Mouse (Mus musculus) cerebellum, adult 8-10 months (tissue): ENCODE data around the gene Fry.

Experiments used
- DNase-seq: peaks from one replicate; pipeline ENCODE4 v3.0.0; 2022

Gene Fry

GRCm38 (mm10) chr5:150131166-150131565 lies 12.7 kb downstream of the Fry start:
- DNase-seq = no peak

GRCm38 (mm10) chr5:150134651-150135050 lies 16.2 kb downstream of the Fry start:
- DNase-seq = no peak

- DNase-seq = no peak
Observed at GRCm38 (mm10) chr5:150135529-150135928, 17.1 kb downstream of the Fry start.

GRCm38 (mm10) chr5:150137772-150138451 lies 19.5 kb downstream of the Fry start:
- DNase-seq = no peak

GRCm38 (mm10) chr5:150140513-150140912 lies 22.1 kb downstream of the Fry start:
- no peak for DNase-seq

GRCm38 (mm10) chr5:150145967-150146366 lies 27.5 kb downstream of the Fry start:
- DNase-seq = no peak

GRCm38 (mm10) chr5:150146612-150147011 lies 28.2 kb downstream of the Fry start:
- DNase-seq = no peak

- DNase-seq = no peak
Observed at GRCm38 (mm10) chr5:150149725-150150124, 31.3 kb downstream of the Fry start.

- DNase-seq = no peak
Observed at GRCm38 (mm10) chr5:150150986-150151385, 32.5 kb downstream of the Fry start.

GRCm38 (mm10) chr5:150152071-150152879 lies 33.8 kb downstream of the Fry start:
- peak; percentile 32 for DNase-seq

- no peak for DNase-seq
Observed at GRCm38 (mm10) chr5:150152880-150153281, 34.4 kb downstream of the Fry start.

GRCm38 (mm10) chr5:150155388-150155787 lies 36.9 kb downstream of the Fry start:
- DNase-seq = no peak

GRCm38 (mm10) chr5:150156063-150156786 lies 37.8 kb downstream of the Fry start:
- peak; percentile 27 for DNase-seq

GRCm38 (mm10) chr5:150157682-150158081 lies 39.2 kb downstream of the Fry start:
- no peak for DNase-seq

GRCm38 (mm10) chr5:150159151-150159550 lies 40.7 kb downstream of the Fry start:
- no peak for DNase-seq

- no peak for DNase-seq
Observed at GRCm38 (mm10) chr5:150161193-150161592, 42.7 kb downstream of the Fry start.

- no peak for DNase-seq
Observed at GRCm38 (mm10) chr5:150161898-150162297, 43.5 kb downstream of the Fry start.

- no peak for DNase-seq
Observed at GRCm38 (mm10) chr5:150164671-150165070, 46.2 kb downstream of the Fry start.

GRCm38 (mm10) chr5:150166811-150167210 lies 48.4 kb downstream of the Fry start:
- no peak for DNase-seq

- no peak for DNase-seq
Observed at GRCm38 (mm10) chr5:150167287-150167686, 48.8 kb downstream of the Fry start.

- DNase-seq = peak; percentile 69
Observed at GRCm38 (mm10) chr5:150168712-150169111, 50.3 kb downstream of the Fry start.

GRCm38 (mm10) chr5:150171562-150171961 lies 53.1 kb downstream of the Fry start:
- no peak for DNase-seq

GRCm38 (mm10) chr5:150173869-150174268 lies 55.4 kb downstream of the Fry start:
- DNase-seq = no peak

- no peak for DNase-seq
Observed at GRCm38 (mm10) chr5:150174950-150175349, 56.5 kb downstream of the Fry start.
